Mouse (Mus musculus): ENCODE measurements at regions not wholly inside any gene's neighbourhood (a gene's known extent, or its start where the extent isn't known, plus 50 kb on each side); places are given as distances from the start of the nearest gene placed in this dataset.
A peak's percentile ranks its signal among the peaks of the same experiment; 100 is the strongest.

DNA sequence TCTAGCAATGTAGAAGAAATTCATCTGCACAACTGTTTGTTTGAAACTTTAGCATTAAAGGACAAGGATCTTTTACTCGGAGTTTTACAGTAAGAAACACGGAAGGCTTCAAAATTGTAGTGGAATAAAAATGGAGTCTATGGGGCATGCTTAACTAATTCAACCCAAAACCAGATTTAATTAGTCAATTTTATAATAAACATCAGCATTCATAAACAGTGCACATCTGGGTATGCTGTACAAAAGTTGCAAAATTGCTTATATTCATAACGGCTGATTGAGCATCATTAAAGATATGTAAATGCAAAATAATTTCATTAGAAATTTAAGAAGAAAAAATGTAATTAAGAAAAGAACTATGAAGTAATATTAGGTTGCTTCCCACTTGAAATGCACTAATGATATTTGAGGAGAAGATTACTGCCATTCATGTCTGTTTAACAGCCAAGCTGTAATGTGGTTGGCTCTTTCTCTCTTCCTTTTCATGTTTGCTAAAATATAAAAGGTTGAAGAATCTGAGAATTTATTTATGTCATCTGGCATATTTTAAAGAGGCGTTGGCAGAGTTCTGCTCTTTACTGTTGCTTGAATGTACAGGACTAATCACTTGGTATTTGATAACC is 1037.3 kb downstream of the Fam181b start:
- Histone ChIP-seq H3K4me2 (ENCODE audit: low read depth, low read length) (no peak overlapping the region), H3K9ac (replicated peaks; ENCODE audit: low read length) (no peak overlapping the region), H3K4me3 (ENCODE audit: low read length) (no peak overlapping the region), H3K9me3 (ENCODE audit: low read length) (no peaks in the 10 kb centered on the region), H3K27me3 (ENCODE audit: insufficient read depth, low read length) (no peaks in the 10 kb centered on the region), H3K4me1 (ENCODE audit: insufficient read depth, low read length) (no peaks in the 10 kb centered on the region), H3K27ac (no peak overlapping the region), H3K36me3 (ENCODE audit: insufficient read depth, low read length) (no peaks in the 10 kb centered on the region)
- 88% methylated on average over 4 of the region's 4 CpGs for WGBS
- no peak for TF ChIP-seq CTCF (IDR thresholded peaks at IDR 0.05; ENCODE audit: low read depth)
- no peak for DNase-seq (ENCODE audit: low spot score)
- ATAC-seq, result no peak

- Histone ChIP-seq H3K9me3 (ENCODE audit: low read length) (no peaks in the 10 kb centered on the region), H3K36me3 (ENCODE audit: insufficient read depth, low read length) (no peaks in the 10 kb centered on the region), H3K4me1 (ENCODE audit: insufficient read depth, low read length) (no peaks in the 10 kb centered on the region), H3K4me3 (ENCODE audit: low read length) (no peak overlapping the region), H3K9ac (replicated peaks; ENCODE audit: low read length) (no peak overlapping the region), H3K4me2 (ENCODE audit: low read depth, low read length) (no peak overlapping the region), H3K27ac (no peak overlapping the region), H3K27me3 (ENCODE audit: insufficient read depth, low read length) (no peaks in the 10 kb centered on the region)
- no peak for TF ChIP-seq CTCF (IDR thresholded peaks at IDR 0.05; ENCODE audit: low read depth)
- ATAC-seq, result no peak
- WGBS, result 76% methylated on average over 1 of the region's 1 CpGs
- DNase-seq (ENCODE audit: low spot score), result no peak
These were observed 1044.1 kb downstream of the Fam181b start for GRCm38 (mm10) chr7:94123781-94124180.

GRCm38 (mm10) chr7:94154221-94154620 is 1074.6 kb downstream of the Fam181b start:
- Histone ChIP-seq H3K9me3 (ENCODE audit: low read length) (no peaks in the 10 kb centered on the region), H3K4me3 (ENCODE audit: low read length) (no peak overlapping the region), H3K4me2 (ENCODE audit: low read depth, low read length) (no peak overlapping the region), H3K36me3 (ENCODE audit: insufficient read depth, low read length) (no peaks in the 10 kb centered on the region), H3K27me3 (ENCODE audit: insufficient read depth, low read length) (no peaks in the 10 kb centered on the region), H3K9ac (replicated peaks; ENCODE audit: low read length) (no peak overlapping the region), H3K4me1 (ENCODE audit: insufficient read depth, low read length) (no peaks in the 10 kb centered on the region), H3K27ac (no peak overlapping the region)
- no peak for TF ChIP-seq CTCF (IDR thresholded peaks at IDR 0.05; ENCODE audit: low read depth)
- DNase-seq (ENCODE audit: low spot score) (no peak), ATAC-seq (no peak)

- no peaks in the 10 kb centered on the region for H3K4me1 ChIP-seq (ENCODE audit: insufficient read depth, low read length)
- no peak overlapping the region for H3K9ac ChIP-seq (replicated peaks; ENCODE audit: low read length)
- no peak overlapping the region for H3K4me2 ChIP-seq (ENCODE audit: low read depth, low read length)
- DNase-seq (ENCODE audit: low spot score) (no peak), ATAC-seq (no peak)
- TF ChIP-seq CTCF (IDR thresholded peaks at IDR 0.05; ENCODE audit: low read depth), result no peak
- no peak overlapping the region for H3K27ac ChIP-seq
- no peak overlapping the region for H3K4me3 ChIP-seq (ENCODE audit: low read length)
- no peaks in the 10 kb centered on the region for H3K36me3 ChIP-seq (ENCODE audit: insufficient read depth, low read length)
- WGBS, result 78% methylated on average over 1 of the region's 1 CpGs
- H3K9me3 ChIP-seq (ENCODE audit: low read length), result no peaks in the 10 kb centered on the region
- no peaks in the 10 kb centered on the region for H3K27me3 ChIP-seq (ENCODE audit: insufficient read depth, low read length)
These were observed 1075.8 kb downstream of the Fam181b start for GRCm38 (mm10) chr7:94155458-94155857.

GRCm38 (mm10) chr7:94180027-94180426 is 1100.4 kb downstream of the Fam181b start:
- Histone ChIP-seq H3K4me3 (ENCODE audit: low read length) (no peak overlapping the region), H3K9ac (replicated peaks; ENCODE audit: low read length) (no peak overlapping the region), H3K27me3 (ENCODE audit: insufficient read depth, low read length) (no peaks in the 10 kb centered on the region), H3K9me3 (ENCODE audit: low read length) (no peaks in the 10 kb centered on the region), H3K4me2 (ENCODE audit: low read depth, low read length) (no peak overlapping the region), H3K4me1 (ENCODE audit: insufficient read depth, low read length) (no peaks in the 10 kb centered on the region), H3K36me3 (ENCODE audit: insufficient read depth, low read length) (no peaks in the 10 kb centered on the region), H3K27ac (no peak overlapping the region)
- 53% methylated on average over 2 of the region's 2 CpGs for WGBS
- DNase-seq (ENCODE audit: low spot score) (peak; percentile 53), ATAC-seq (no peak)
- TF ChIP-seq CTCF (IDR thresholded peaks at IDR 0.05; ENCODE audit: low read depth), result peak; percentile 63

- no peak overlapping the region for H3K27ac ChIP-seq
- H3K4me3 ChIP-seq (ENCODE audit: low read length), result no peak overlapping the region
- H3K4me2 ChIP-seq (ENCODE audit: low read depth, low read length), result no peak overlapping the region
- H3K27me3 ChIP-seq (ENCODE audit: insufficient read depth, low read length), result no peaks in the 10 kb centered on the region
- H3K4me1 ChIP-seq (ENCODE audit: insufficient read depth, low read length), result no peaks in the 10 kb centered on the region
- 80% methylated on average over 1 of the region's 1 CpGs for WGBS
- DNase-seq (ENCODE audit: low spot score) (no peak), ATAC-seq (no peak)
- no peak for TF ChIP-seq CTCF (IDR thresholded peaks at IDR 0.05; ENCODE audit: low read depth)
- no peaks in the 10 kb centered on the region for H3K36me3 ChIP-seq (ENCODE audit: insufficient read depth, low read length)
- H3K9ac ChIP-seq (replicated peaks; ENCODE audit: low read length), result no peak overlapping the region
- no peaks in the 10 kb centered on the region for H3K9me3 ChIP-seq (ENCODE audit: low read length)
These were observed 1132.7 kb downstream of the Fam181b start for GRCm38 (mm10) chr7:94212341-94212740.

- Histone ChIP-seq H3K4me1 (ENCODE audit: insufficient read depth, low read length) (no peaks in the 10 kb centered on the region), H3K4me3 (ENCODE audit: low read length) (no peak overlapping the region), H3K9me3 (ENCODE audit: low read length) (no peaks in the 10 kb centered on the region), H3K9ac (replicated peaks; ENCODE audit: low read length) (no peak overlapping the region), H3K4me2 (ENCODE audit: low read depth, low read length) (no peak overlapping the region), H3K36me3 (ENCODE audit: insufficient read depth, low read length) (no peaks in the 10 kb centered on the region), H3K27me3 (ENCODE audit: insufficient read depth, low read length) (no peaks in the 10 kb centered on the region), H3K27ac (no peak overlapping the region)
- 48% methylated on average over 1 of the region's 1 CpGs for WGBS
- no peak for TF ChIP-seq CTCF (IDR thresholded peaks at IDR 0.05; ENCODE audit: low read depth)
- ATAC-seq, result no peak
- DNase-seq (ENCODE audit: low spot score), result no peak
These were observed 1147.8 kb downstream of the Fam181b start for GRCm38 (mm10) chr7:94227482-94227881.

Measured in hindbrain, postnatal 0 days (tissue).